Mouse (Mus musculus): Measurements from ENCODE around the gene Vav3. TPM values are rescaled to one million over a fixed set of nuclear protein-coding genes. Genes with fewer than 3 reads are reported as not detected.

Gene Vav3
- polyA plus RNA-seq, 1 experiment from 2014 or later: 4.4 TPM

DNA sequence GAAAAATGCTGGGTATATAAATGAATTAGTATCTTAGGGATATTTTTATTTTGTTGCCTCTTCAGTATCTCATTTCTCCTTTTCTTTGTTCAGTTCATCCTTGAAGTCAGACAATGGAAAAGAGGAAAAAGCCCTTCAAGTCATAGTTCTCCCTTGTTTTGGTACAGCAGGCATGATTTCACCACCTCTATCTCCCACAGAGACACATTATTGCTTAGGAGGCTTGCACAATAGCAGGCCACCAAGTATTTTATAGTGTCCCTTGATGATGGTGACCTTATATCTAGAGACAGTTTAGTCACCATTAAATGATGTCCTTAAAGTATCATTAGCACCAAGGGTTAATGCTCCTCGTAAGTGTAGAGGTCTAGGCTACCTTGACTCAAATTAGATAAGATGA is 171.4 kb downstream of the Vav3 start:
- ATAC-seq: no peak
- Histone ChIP-seq H3K27me3 (ENCODE audit: insufficient read depth, low read length) (no peaks in the 10 kb centered on the region), H3K4me2 (ENCODE audit: low read depth, low read length) (no peak overlapping the region), H3K36me3 (replicated peaks; ENCODE audit: insufficient read depth, low read length) (no peaks in the 10 kb centered on the region), H3K4me1 (ENCODE audit: insufficient read depth) (no peaks in the 10 kb centered on the region), H3K27ac (ENCODE audit: low read depth) (no peak overlapping the region), H3K4me3 (ENCODE audit: low read depth, low read length) (no peak overlapping the region), H3K9me3 (ENCODE audit: low read length) (no peaks in the 10 kb centered on the region), H3K9ac (replicated peaks) (no peak overlapping the region)
- WGBS (ENCODE audit: insufficient replicate concordance): 67% methylated on average over 1 of the region's 1 CpGs
- no peak for DNase-seq
- TF ChIP-seq CTCF (IDR thresholded peaks at IDR 0.05; ENCODE audit: low read depth): no peak
- TF ChIP-seq EP300 (IDR thresholded peaks at IDR 0.05; ENCODE audit: low read depth): no peak

DNA sequence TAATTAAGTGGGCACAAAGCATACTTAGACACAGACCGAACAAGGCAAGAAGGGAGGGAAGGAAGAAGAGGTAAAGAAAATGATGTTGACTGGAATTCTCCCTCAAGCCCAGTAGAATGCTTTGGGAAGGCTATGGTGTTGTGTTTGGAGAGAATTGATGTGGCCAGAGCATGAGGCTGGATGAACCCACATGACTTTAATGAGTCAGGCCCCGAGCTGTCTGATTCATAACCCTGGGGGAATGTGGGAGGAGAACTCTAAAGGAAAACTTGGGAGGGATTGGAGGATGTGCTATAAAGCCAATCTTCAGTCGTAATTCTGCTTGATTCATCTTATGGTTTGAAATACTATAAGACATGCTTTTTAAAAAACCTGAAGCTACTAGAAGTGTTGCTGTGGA is 175.0 kb downstream of the Vav3 start:
- H3K4me3 ChIP-seq (ENCODE audit: low read depth, low read length): no peak overlapping the region
- no peak for TF ChIP-seq EP300 (IDR thresholded peaks at IDR 0.05; ENCODE audit: low read depth)
- TF ChIP-seq CTCF (IDR thresholded peaks at IDR 0.05; ENCODE audit: low read depth): no peak
- WGBS (ENCODE audit: insufficient replicate concordance): 71% methylated on average over 3 of the region's 3 CpGs
- no peaks in the 10 kb centered on the region for H3K4me1 ChIP-seq (ENCODE audit: insufficient read depth)
- DNase-seq (no peak), ATAC-seq (no peak)
- H3K9ac ChIP-seq (replicated peaks): no peak overlapping the region
- no peak overlapping the region for H3K27ac ChIP-seq (ENCODE audit: low read depth)
- H3K4me2 ChIP-seq (ENCODE audit: low read depth, low read length): no peak overlapping the region
- no peaks in the 10 kb centered on the region for H3K9me3 ChIP-seq (ENCODE audit: low read length)
- no peaks in the 10 kb centered on the region for H3K36me3 ChIP-seq (replicated peaks; ENCODE audit: insufficient read depth, low read length)
- no peaks in the 10 kb centered on the region for H3K27me3 ChIP-seq (ENCODE audit: insufficient read depth, low read length)

DNA sequence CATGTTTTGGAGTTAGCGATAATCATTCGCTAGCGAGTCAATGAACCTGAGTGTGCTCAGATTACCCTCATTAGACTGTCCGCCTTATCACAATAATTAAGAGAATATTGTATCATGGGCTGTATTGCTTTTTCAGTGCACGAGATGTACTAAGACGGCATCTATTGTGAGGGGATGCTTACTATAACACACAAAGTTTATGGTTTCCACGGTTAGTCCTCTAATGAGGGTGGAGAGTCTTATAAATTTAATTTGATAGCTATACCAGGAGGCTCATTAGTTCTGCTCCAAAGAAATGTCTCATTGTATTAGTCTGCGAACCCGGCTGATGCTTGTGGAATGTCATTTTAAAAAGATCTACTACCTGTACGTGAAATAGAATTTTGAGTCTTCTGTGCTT is 175.9 kb downstream of the Vav3 start:
- DNase-seq (no peak), ATAC-seq (no peak)

DNA sequence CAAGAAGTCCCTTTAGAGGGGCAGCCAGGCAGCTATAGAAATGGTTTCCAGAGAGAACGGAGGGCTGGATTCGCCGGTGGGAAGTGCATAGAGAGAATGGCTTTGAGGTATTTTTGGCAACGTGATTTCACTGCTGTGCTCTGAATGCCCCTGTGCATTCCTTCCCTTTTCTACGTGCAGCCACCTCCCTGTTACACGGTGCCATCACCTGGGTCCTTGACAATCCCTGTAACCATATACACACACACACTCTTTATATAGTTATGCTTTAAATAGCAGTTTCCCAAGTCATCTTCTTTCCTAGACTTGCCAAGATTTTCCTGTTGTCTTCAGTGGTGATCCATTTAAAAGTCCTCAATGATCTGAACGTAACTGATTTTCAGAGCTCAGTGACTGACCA is 181.7 kb downstream of the Vav3 start:
- H3K36me3 ChIP-seq (replicated peaks; ENCODE audit: insufficient read depth, low read length): no peaks in the 10 kb centered on the region
- no peak overlapping the region for H3K4me3 ChIP-seq (ENCODE audit: low read depth, low read length)
- no peaks in the 10 kb centered on the region for H3K4me1 ChIP-seq (ENCODE audit: insufficient read depth)
- WGBS (ENCODE audit: insufficient replicate concordance): 74% methylated on average over 7 of the region's 7 CpGs
- no peak for TF ChIP-seq CTCF (IDR thresholded peaks at IDR 0.05; ENCODE audit: low read depth)
- TF ChIP-seq EP300 (IDR thresholded peaks at IDR 0.05; ENCODE audit: low read depth): no peak
- H3K9me3 ChIP-seq (ENCODE audit: low read length): no peaks in the 10 kb centered on the region
- ATAC-seq (no peak), DNase-seq (no peak)
- no peak overlapping the region for H3K9ac ChIP-seq (replicated peaks)
- H3K4me2 ChIP-seq (ENCODE audit: low read depth, low read length): no peak overlapping the region
- H3K27ac ChIP-seq (ENCODE audit: low read depth): no peak overlapping the region
- no peaks in the 10 kb centered on the region for H3K27me3 ChIP-seq (ENCODE audit: insufficient read depth, low read length)

More for the DNA sequence above, 175.9 kb downstream of the Vav3 start:
- no peak overlapping the region for H3K4me2 ChIP-seq (ENCODE audit: low read depth, low read length)
- H3K9ac ChIP-seq (replicated peaks): no peak overlapping the region
- H3K9me3 ChIP-seq (ENCODE audit: low read length): no peaks in the 10 kb centered on the region
- TF ChIP-seq CTCF (IDR thresholded peaks at IDR 0.05; ENCODE audit: low read depth): no peak
- no peak for TF ChIP-seq EP300 (IDR thresholded peaks at IDR 0.05; ENCODE audit: low read depth)
- WGBS (ENCODE audit: insufficient replicate concordance): 84% methylated on average over 10 of the region's 10 CpGs
- H3K27me3 ChIP-seq (ENCODE audit: insufficient read depth, low read length): no peaks in the 10 kb centered on the region
- H3K27ac ChIP-seq (ENCODE audit: low read depth): no peak overlapping the region
- no peaks in the 10 kb centered on the region for H3K36me3 ChIP-seq (replicated peaks; ENCODE audit: insufficient read depth, low read length)
- H3K4me3 ChIP-seq (ENCODE audit: low read depth, low read length): no peak overlapping the region
- no peaks in the 10 kb centered on the region for H3K4me1 ChIP-seq (ENCODE audit: insufficient read depth)

DNA sequence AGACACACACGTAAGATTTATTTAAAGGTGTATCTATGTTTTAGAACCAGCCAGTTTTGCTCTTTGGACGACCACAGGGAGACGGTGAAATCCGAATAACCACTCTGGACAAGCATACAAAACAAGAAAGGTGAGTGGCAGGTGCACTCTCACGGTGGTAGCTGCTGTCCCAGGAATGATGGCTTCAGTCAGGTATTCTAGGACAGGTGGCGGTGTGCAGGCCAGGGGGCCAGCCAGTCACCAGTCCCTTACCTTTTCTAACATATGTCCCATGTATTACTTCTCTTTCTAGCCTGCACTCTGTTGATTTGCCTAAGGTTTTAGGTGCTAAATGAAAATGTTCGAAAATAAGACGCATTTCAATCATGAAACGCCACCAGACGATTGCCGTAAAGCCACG is 185.4 kb downstream of the Vav3 start:
- 80% methylated on average over 12 of the region's 12 CpGs for WGBS (ENCODE audit: insufficient replicate concordance)

DNA sequence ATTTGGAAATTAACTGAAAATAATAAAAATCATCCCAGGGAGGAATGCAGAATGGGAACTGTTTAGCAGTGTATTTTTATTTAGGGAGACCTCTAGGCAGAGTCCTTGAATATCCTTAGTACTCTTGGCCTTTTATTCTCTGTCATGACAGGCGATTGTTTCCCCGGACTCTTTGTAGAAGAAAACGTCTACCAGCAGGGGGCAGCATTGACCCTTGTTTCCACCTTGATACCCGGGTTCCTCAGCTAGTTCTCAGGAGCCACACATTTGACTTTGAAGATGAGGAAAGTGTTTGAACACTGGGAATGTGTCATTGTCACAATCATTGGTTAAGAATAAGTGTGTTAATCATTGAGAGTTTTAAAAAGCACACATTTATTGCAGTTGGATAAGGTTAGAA is 185.8 kb downstream of the Vav3 start:
- Histone ChIP-seq H3K4me2 (ENCODE audit: low read depth, low read length) (no peak overlapping the region), H3K36me3 (replicated peaks; ENCODE audit: insufficient read depth, low read length) (0 out of 2 replicates have a peak, but pooled peaks cover 5% of the 10 kb centered on the region), H3K4me3 (ENCODE audit: low read depth, low read length) (no peak overlapping the region), H3K4me1 (ENCODE audit: insufficient read depth) (no peaks in the 10 kb centered on the region), H3K27me3 (ENCODE audit: insufficient read depth, low read length) (no peaks in the 10 kb centered on the region), H3K9me3 (ENCODE audit: low read length) (no peaks in the 10 kb centered on the region), H3K27ac (ENCODE audit: low read depth) (no peak overlapping the region), H3K9ac (replicated peaks) (no peak overlapping the region)
- no peak for TF ChIP-seq EP300 (IDR thresholded peaks at IDR 0.05; ENCODE audit: low read depth)
- peak; percentile 77 for TF ChIP-seq CTCF (IDR thresholded peaks at IDR 0.05; ENCODE audit: low read depth)
- WGBS (ENCODE audit: insufficient replicate concordance): 10% methylated on average over 4 of the region's 4 CpGs
- DNase-seq (peak; percentile 83), ATAC-seq (no peak)

More for the DNA sequence above, 185.4 kb downstream of the Vav3 start:
- H3K9ac ChIP-seq (replicated peaks): no peak overlapping the region
- no peaks in the 10 kb centered on the region for H3K4me1 ChIP-seq (ENCODE audit: insufficient read depth)
- no peak overlapping the region for H3K4me3 ChIP-seq (ENCODE audit: low read depth, low read length)
- no peak for DNase-seq
- no peak for TF ChIP-seq CTCF (IDR thresholded peaks at IDR 0.05; ENCODE audit: low read depth)
- TF ChIP-seq EP300 (IDR thresholded peaks at IDR 0.05; ENCODE audit: low read depth): no peak
- ATAC-seq: no peak
- H3K4me2 ChIP-seq (ENCODE audit: low read depth, low read length): no peak overlapping the region
- H3K27me3 ChIP-seq (ENCODE audit: insufficient read depth, low read length): no peaks in the 10 kb centered on the region
- no peaks in the 10 kb centered on the region for H3K9me3 ChIP-seq (ENCODE audit: low read length)
- 0 out of 2 replicates have a peak, but pooled peaks cover 5% of the 10 kb centered on the region for H3K36me3 ChIP-seq (replicated peaks; ENCODE audit: insufficient read depth, low read length)
- H3K27ac ChIP-seq (ENCODE audit: low read depth): no peak overlapping the region

DNA sequence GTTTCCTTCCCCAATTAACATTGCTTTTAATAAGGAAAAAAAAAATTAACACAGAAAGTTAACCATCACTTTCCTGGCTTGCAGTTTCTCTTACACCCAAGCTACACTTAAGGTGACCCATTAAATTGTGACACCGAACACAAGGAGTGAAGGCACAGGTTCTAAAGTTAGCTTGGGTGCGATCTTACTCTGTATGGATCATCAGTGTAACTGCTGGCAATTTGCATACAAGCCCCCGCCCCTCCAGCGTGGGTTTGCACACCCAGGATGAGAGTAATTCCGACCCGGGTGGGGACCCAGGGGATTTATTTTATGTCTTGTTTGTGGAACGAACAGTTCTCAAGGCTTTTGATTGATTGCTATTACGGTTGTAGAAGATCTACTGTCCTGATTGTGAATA is 186.2 kb downstream of the Vav3 start:
- no peak overlapping the region for H3K4me2 ChIP-seq (ENCODE audit: low read depth, low read length)
- no peak overlapping the region for H3K27ac ChIP-seq (ENCODE audit: low read depth)
- DNase-seq (no peak), ATAC-seq (no peak)
- no peaks in the 10 kb centered on the region for H3K9me3 ChIP-seq (ENCODE audit: low read length)
- 68% methylated on average over 8 of the region's 8 CpGs for WGBS (ENCODE audit: insufficient replicate concordance)
- no peak for TF ChIP-seq CTCF (IDR thresholded peaks at IDR 0.05; ENCODE audit: low read depth)
- TF ChIP-seq EP300 (IDR thresholded peaks at IDR 0.05; ENCODE audit: low read depth): no peak
- H3K4me3 ChIP-seq (ENCODE audit: low read depth, low read length): no peak overlapping the region
- no peaks in the 10 kb centered on the region for H3K27me3 ChIP-seq (ENCODE audit: insufficient read depth, low read length)
- no peak overlapping the region for H3K9ac ChIP-seq (replicated peaks)
- 0 out of 2 replicates have a peak, but pooled peaks cover 5% of the 10 kb centered on the region for H3K36me3 ChIP-seq (replicated peaks; ENCODE audit: insufficient read depth, low read length)
- H3K4me1 ChIP-seq (ENCODE audit: insufficient read depth): no peaks in the 10 kb centered on the region
